In the genomic region with DNA sequence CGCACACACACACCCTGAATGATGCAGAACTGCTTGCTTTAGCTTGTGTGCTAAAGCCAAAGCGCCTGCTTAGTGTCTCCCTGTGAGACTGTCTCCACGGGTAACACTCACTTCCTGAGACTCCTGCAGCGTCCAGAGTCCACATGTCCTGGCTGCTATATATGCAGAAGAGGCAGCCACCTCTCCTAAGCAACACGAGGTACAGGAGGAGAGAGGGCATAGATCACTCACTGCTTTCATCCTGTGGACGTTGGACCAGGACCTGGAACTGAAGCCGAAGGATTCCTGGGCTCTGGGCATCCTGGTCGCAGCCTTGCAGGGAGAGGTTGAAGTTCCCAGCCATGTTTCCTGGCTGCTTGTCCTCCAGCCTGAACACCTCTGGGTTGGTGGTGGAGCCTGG, we compare ENCODE assay signal across 28 mouse cellular contexts. TPM values are rescaled to one million over a fixed set of nuclear protein-coding genes. Genes with fewer than 3 reads are reported as not detected.
DNase-seq lines count a peak whose midpoint lies in the region; ATAC-seq and TF ChIP-seq lines count a peak whose summit lies in the region.
"Had no signal": no experiment of that assay in that cellular context is flagged by ENCODE, and none has a peak within 500 bp of the region (broad histone marks: within the 10 kb centered on the region; RNA-seq: fewer than 3 reads in every experiment).

No protein-coding gene starts in this region.

- H3K4me3 ChIP-seq in intestine, embryonic 15.5 days (replicated peaks): no peak overlapping the region
- H3K4me3 ChIP-seq in intestine, postnatal 0 days (ENCODE audit: low read depth, low read length): no peak overlapping the region
- no peak overlapping the region for H3K4me3 ChIP-seq in kidney, embryonic 16.5 days (ENCODE audit: low read length)
- no peak overlapping the region for H3K4me3 ChIP-seq in small intestine, adult 2 months (ENCODE audit: low read depth, low read length)
- no peak overlapping the region for H3K4me3 ChIP-seq in liver, postnatal 0 days (ENCODE audit: low read depth, low read length)
- H3K4me3 ChIP-seq in liver, embryonic 12.5 days: no peak overlapping the region
- H3K4me3 ChIP-seq: embryonic facial prominence, embryonic 12.5 days; forebrain, embryonic 12.5 days; hindbrain, embryonic 15.5 days; left cerebral cortex, adult 2 months; limb, embryonic 15.5 days; liver, embryonic 15.5 days; midbrain, embryonic 10.5 days; myocyte; neural tube, embryonic 13.5 days had no signal

- no peak overlapping the region for H3K9ac ChIP-seq in intestine, embryonic 15.5 days
- H3K9ac ChIP-seq in intestine, postnatal 0 days (ENCODE audit: low read depth, low read length): no peak overlapping the region
- no peak overlapping the region for H3K9ac ChIP-seq in kidney, embryonic 16.5 days (replicated peaks; ENCODE audit: low read length)
- H3K9ac ChIP-seq in liver, postnatal 0 days (replicated peaks): no peak overlapping the region
- H3K9ac ChIP-seq in liver, embryonic 12.5 days: no peak overlapping the region
- H3K9ac ChIP-seq: embryonic facial prominence, embryonic 12.5 days; forebrain, embryonic 12.5 days; hindbrain, embryonic 15.5 days; limb, embryonic 15.5 days; liver, embryonic 15.5 days; neural tube, embryonic 13.5 days had no signal

- no peaks in the 10 kb centered on the region for H3K9me3 ChIP-seq in intestine, embryonic 15.5 days
- no peaks in the 10 kb centered on the region for H3K9me3 ChIP-seq in intestine, postnatal 0 days (ENCODE audit: control insufficient read depth)
- no peaks in the 10 kb centered on the region for H3K9me3 ChIP-seq in kidney, embryonic 16.5 days (ENCODE audit: low read length)
- no peaks in the 10 kb centered on the region for H3K9me3 ChIP-seq in liver, postnatal 0 days (ENCODE audit: low read length)
- no peaks in the 10 kb centered on the region for H3K9me3 ChIP-seq in liver, embryonic 12.5 days (replicated peaks)
- H3K9me3 ChIP-seq: embryonic facial prominence, embryonic 12.5 days; forebrain, embryonic 12.5 days; hindbrain, embryonic 15.5 days; limb, embryonic 15.5 days; liver, embryonic 15.5 days; midbrain, embryonic 10.5 days; neural tube, embryonic 13.5 days had no signal

- TF ChIP-seq EP300 in liver, postnatal 0 days (IDR thresholded peaks at IDR 0.05; ENCODE audit: low read depth): no peak

- H3K4me2 ChIP-seq in intestine, embryonic 15.5 days (replicated peaks): no peak overlapping the region
- H3K4me2 ChIP-seq in intestine, postnatal 0 days (replicated peaks; ENCODE audit: low read depth): no peak overlapping the region
- no peak overlapping the region for H3K4me2 ChIP-seq in kidney, embryonic 16.5 days (replicated peaks; ENCODE audit: low read depth, low read length)
- no peak overlapping the region for H3K4me2 ChIP-seq in liver, postnatal 0 days (ENCODE audit: low read depth, low read length)
- no peak overlapping the region for H3K4me2 ChIP-seq in liver, embryonic 12.5 days
- H3K4me2 ChIP-seq: embryonic facial prominence, embryonic 12.5 days; forebrain, embryonic 12.5 days; hindbrain, embryonic 15.5 days; limb, embryonic 15.5 days; liver, embryonic 15.5 days; neural tube, embryonic 13.5 days had no signal

- H3K4me1 ChIP-seq in intestine, embryonic 15.5 days (replicated peaks): no peaks in the 10 kb centered on the region
- no peaks in the 10 kb centered on the region for H3K4me1 ChIP-seq in intestine, postnatal 0 days (replicated peaks; ENCODE audit: control insufficient read depth, insufficient read depth, low read length)
- no peaks in the 10 kb centered on the region for H3K4me1 ChIP-seq in kidney, embryonic 16.5 days (ENCODE audit: insufficient read depth, low read length)
- peaks cover 2% of the 10 kb centered on the region; the same call in 1 of the 2 replicates for H3K4me1 ChIP-seq in small intestine, adult 2 months (ENCODE audit: control insufficient read depth, insufficient read depth, insufficient read length, low read length)
- H3K4me1 ChIP-seq in liver, postnatal 0 days (ENCODE audit: insufficient read depth): no peaks in the 10 kb centered on the region
- no peaks in the 10 kb centered on the region for H3K4me1 ChIP-seq in liver, embryonic 12.5 days
- H3K4me1 ChIP-seq: embryonic facial prominence, embryonic 12.5 days; forebrain, embryonic 12.5 days; hindbrain, embryonic 15.5 days; limb, embryonic 15.5 days; liver, embryonic 15.5 days; midbrain, embryonic 10.5 days; neural tube, embryonic 13.5 days had no signal

- WGBS in intestine, embryonic 15.5 days: 52% methylated on average over 8 of the region's 8 CpGs
- 39% methylated on average over 8 of the region's 8 CpGs for WGBS in intestine, postnatal 0 days
- 72% methylated on average over 8 of the region's 8 CpGs for WGBS in kidney, embryonic 16.5 days
- WGBS in small intestine, adult 2 months: 38% methylated on average over 8 of the region's 8 CpGs
- 54% methylated on average over 8 of the region's 8 CpGs for WGBS in liver, postnatal 0 days (ENCODE audit: insufficient replicate concordance)
- WGBS in liver, embryonic 12.5 days (ENCODE audit: insufficient replicate concordance): 56% methylated on average over 8 of the region's 8 CpGs

- ATAC-seq in intestine, embryonic 15.5 days: peak; percentile 67
- ATAC-seq in intestine, postnatal 0 days: peak; percentile 88
- peak; percentile 89 for ATAC-seq in kidney, embryonic 16.5 days (ENCODE audit: low FRiP score, low TSS enrichment)
- ATAC-seq in liver, postnatal 0 days: no peak
- ATAC-seq in liver, embryonic 12.5 days: no peak
- ATAC-seq: midbrain, embryonic 16.5 days had no signal

- TF ChIP-seq CTCF in intestine, postnatal 0 days (IDR thresholded peaks at IDR 0.05; ENCODE audit: low read depth): no peak
- TF ChIP-seq CTCF in small intestine, adult 2 months (IDR thresholded peaks at IDR 0.05; ENCODE audit: extremely low read depth, insufficient read length, insufficient replicate concordance, low read depth, low read length): no peak
- TF ChIP-seq CTCF in liver, postnatal 0 days (IDR thresholded peaks at IDR 0.05; ENCODE audit: low read depth): no peak

- DNase-seq in thymus, postnatal 0 days (ENCODE audit: low spot score): no peak
- DNase-seq in liver, postnatal 0 days: no peak
- DNase-seq: adrenal gland, adult 2 months; cerebellum, adult 11 months; cerebellum, postnatal 10 days; gastrocnemius, postnatal 36 days; heart, postnatal 4 days; layer of hippocampus, adult 9-11 months; left cerebral cortex, postnatal 4 days; lung, postnatal 4 days; spleen, adult 18-20 months; thymus, postnatal 25 days had no signal

- H3K27ac ChIP-seq in intestine, embryonic 15.5 days: no peak overlapping the region
- H3K27ac ChIP-seq in intestine, postnatal 0 days (ENCODE audit: low read depth, low read length): peak overlapping the region; percentile 35
- H3K27ac ChIP-seq in kidney, embryonic 16.5 days (ENCODE audit: low read length): peak overlapping the region; percentile 21; the same call in 1 of the 2 replicates
- peak overlapping the region; percentile 52; the same call in 1 of the 2 replicates for H3K27ac ChIP-seq in small intestine, adult 2 months (ENCODE audit: insufficient read depth, low read depth, low read length)
- no peak overlapping the region for H3K27ac ChIP-seq in liver, postnatal 0 days (ENCODE audit: low read depth)
- H3K27ac ChIP-seq in liver, embryonic 12.5 days: no peak overlapping the region
- H3K27ac ChIP-seq: embryonic facial prominence, embryonic 12.5 days; forebrain, embryonic 12.5 days; hindbrain, embryonic 15.5 days; left cerebral cortex, adult 2 months; limb, embryonic 15.5 days; liver, embryonic 15.5 days; midbrain, embryonic 10.5 days; neural tube, embryonic 13.5 days had no signal

- TF ChIP-seq POLR2A in small intestine, adult 2 months (IDR thresholded peaks at IDR 0.05; ENCODE audit: low read depth, low read length): no peak

- H3K36me3 ChIP-seq in intestine, embryonic 15.5 days: no peaks in the 10 kb centered on the region
- H3K36me3 ChIP-seq in intestine, postnatal 0 days (ENCODE audit: control insufficient read depth, insufficient read depth): peaks cover 28% of the 10 kb centered on the region
- no peaks in the 10 kb centered on the region for H3K36me3 ChIP-seq in kidney, embryonic 16.5 days (ENCODE audit: insufficient read depth, low read length)
- H3K36me3 ChIP-seq in small intestine, adult 2 months (ENCODE audit: control insufficient read depth, insufficient read depth, low read length): peaks cover 62% of the 10 kb centered on the region
- H3K36me3 ChIP-seq in liver, postnatal 0 days (replicated peaks; ENCODE audit: insufficient read depth, low read length): no peaks in the 10 kb centered on the region
- H3K36me3 ChIP-seq in liver, embryonic 12.5 days: no peaks in the 10 kb centered on the region
- H3K36me3 ChIP-seq: embryonic facial prominence, embryonic 12.5 days; forebrain, embryonic 12.5 days; hindbrain, embryonic 15.5 days; limb, embryonic 15.5 days; liver, embryonic 15.5 days; midbrain, embryonic 10.5 days; neural tube, embryonic 13.5 days had no signal

- H3K27me3 ChIP-seq in intestine, embryonic 15.5 days (replicated peaks): no peaks in the 10 kb centered on the region
- no peaks in the 10 kb centered on the region for H3K27me3 ChIP-seq in intestine, postnatal 0 days (replicated peaks; ENCODE audit: control insufficient read depth, insufficient read depth, low read length)
- no peaks in the 10 kb centered on the region for H3K27me3 ChIP-seq in kidney, embryonic 16.5 days (ENCODE audit: insufficient read depth, low read length)
- no peaks in the 10 kb centered on the region for H3K27me3 ChIP-seq in small intestine, adult 2 months (ENCODE audit: control insufficient read depth, insufficient read depth, low read length)
- H3K27me3 ChIP-seq in liver, postnatal 0 days (ENCODE audit: insufficient read depth, low read length): no peaks in the 10 kb centered on the region
- no peaks in the 10 kb centered on the region for H3K27me3 ChIP-seq in liver, embryonic 12.5 days (replicated peaks)
- H3K27me3 ChIP-seq: embryonic facial prominence, embryonic 12.5 days; forebrain, embryonic 12.5 days; hindbrain, embryonic 15.5 days; limb, embryonic 15.5 days; liver, embryonic 15.5 days; neural tube, embryonic 13.5 days had no signal

RNA-seq across cellular contexts. Expression of a gene that starts 32.5 kb away (rescaled TPM):
- 0.51 TPM in 1 of 2 replicates, not detected in the other for polyA plus RNA-seq in intestine, embryonic 15.5 days (2015; fragmentation: Nextera tagmentation; extraction: Ambion mirVana)
- polyA plus RNA-seq in intestine, postnatal 0 days (2015; fragmentation: Nextera tagmentation; extraction: Ambion mirVana): 3.5 and 4.7 TPM in 2 replicates
- polyA plus RNA-seq in kidney, embryonic 16.5 days (2015; fragmentation: Nextera tagmentation; extraction: Ambion mirVana): 0.70 and 0.77 TPM in 2 replicates
- polyA plus RNA-seq in small intestine, adult 2 months (2012; rRNA removed): 34.7 and 37.4 TPM in 2 replicates
- 2.8 and 4.2 TPM in 2 replicates for polyA plus RNA-seq in thymus, postnatal 0 days (2015; fragmentation: Nextera tagmentation; extraction: Ambion mirVana)
- polyA plus RNA-seq in liver, postnatal 0 days (2015; fragmentation: Nextera tagmentation; extraction: Ambion mirVana): 0.28 TPM in 1 of 2 replicates, not detected in the other
- not detected in 2 replicates for polyA plus RNA-seq in liver, embryonic 12.5 days (2016; fragmentation: Nextera tagmentation; extraction: Ambion mirVana)
- polyA plus RNA-seq: liver, embryonic 15.5 days had no signal

RNA-seq across cellular contexts. Expression of a gene that starts 32.6 kb away (rescaled TPM):
- 13.6 and 14.7 TPM in 2 replicates for polyA plus RNA-seq in intestine, embryonic 15.5 days (2015; fragmentation: Nextera tagmentation; extraction: Ambion mirVana)
- 6.9 and 7.7 TPM in 2 replicates for polyA plus RNA-seq in intestine, postnatal 0 days (2015; fragmentation: Nextera tagmentation; extraction: Ambion mirVana)
- polyA plus RNA-seq in kidney, embryonic 16.5 days (2015; fragmentation: Nextera tagmentation; extraction: Ambion mirVana): 9.7 and 11.0 TPM in 2 replicates
- 16.4 and 25.7 TPM in 2 replicates for polyA plus RNA-seq in small intestine, adult 2 months (2012; rRNA removed)
- 5.6 and 6.8 TPM in 2 replicates for polyA plus RNA-seq in thymus, postnatal 0 days (2015; fragmentation: Nextera tagmentation; extraction: Ambion mirVana)
- 0.90 and 1.2 TPM in 2 replicates for polyA plus RNA-seq in liver, postnatal 0 days (2015; fragmentation: Nextera tagmentation; extraction: Ambion mirVana)
- 0.18 and 0.25 TPM in 2 replicates for polyA plus RNA-seq in liver, embryonic 12.5 days (2016; fragmentation: Nextera tagmentation; extraction: Ambion mirVana)
- polyA plus RNA-seq: C2C12, myocyte had no signal

Comparison
In these comparisons a context has a peak if more than half of its experiments do, and no peak if none do; other contexts are left out.
1. H3K27ac ChIP-seq: peak in intestine, postnatal 0 days (single experiment), kidney, embryonic 16.5 days (single experiment) and small intestine, adult 2 months (single experiment); none in intestine, embryonic 15.5 days (single experiment), liver, postnatal 0 days (single experiment) and liver, embryonic 12.5 days (single experiment).
2. ATAC-seq: peak in intestine, embryonic 15.5 days (single experiment), intestine, postnatal 0 days (single experiment) and kidney, embryonic 16.5 days (single experiment); none in liver, postnatal 0 days (single experiment) and liver, embryonic 12.5 days (single experiment).